Mouse (Mus musculus): ENCODE measurements around the gene Nde1.

DNA sequence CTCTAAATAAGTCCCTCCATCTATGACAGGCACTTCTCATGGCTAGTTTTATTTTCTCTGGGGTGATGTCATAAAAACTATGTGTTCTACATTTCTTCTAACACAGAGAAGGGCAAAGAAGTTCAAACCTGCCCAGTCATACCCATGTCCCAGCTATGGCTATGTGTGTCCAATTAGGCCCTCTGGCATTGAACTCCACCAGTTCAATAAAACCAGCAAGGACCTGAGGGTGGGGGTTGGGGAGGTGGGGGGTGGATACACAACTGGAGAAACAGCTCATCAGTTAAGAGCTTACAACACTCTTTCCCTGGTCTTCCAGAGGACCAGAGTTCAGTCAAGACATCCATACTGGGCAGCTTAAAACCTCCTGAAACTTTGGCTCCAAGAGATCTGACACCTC is 24.0 kb upstream of the Nde1 start:
- TF ChIP-seq CTCF (IDR thresholded peaks at IDR 0.05; ENCODE audit: extremely low read depth, insufficient read depth, insufficient read length, insufficient replicate concordance) (no peak), POLR2A (IDR thresholded peaks at IDR 0.05; ENCODE audit: low read depth, low read length) (no peak)

All from spleen, adult 2 months (tissue).